Mouse (Mus musculus) heart, postnatal 0 days (tissue): Measurements from ENCODE around the gene Kansl3.

Experiments used
- CTCF ChIP-seq: IDR thresholded peaks from 2 replicates; pipeline ENCODE4 v1.5.1; 2016; ENCODE audit warnings: antibody characterized with exemption, control low read depth, low read depth
- EP300 ChIP-seq: IDR thresholded peaks from 2 replicates; pipeline ENCODE4 v1.6.1; 2016; ENCODE audit warnings: antibody characterized with exemption, low read depth

DNA sequence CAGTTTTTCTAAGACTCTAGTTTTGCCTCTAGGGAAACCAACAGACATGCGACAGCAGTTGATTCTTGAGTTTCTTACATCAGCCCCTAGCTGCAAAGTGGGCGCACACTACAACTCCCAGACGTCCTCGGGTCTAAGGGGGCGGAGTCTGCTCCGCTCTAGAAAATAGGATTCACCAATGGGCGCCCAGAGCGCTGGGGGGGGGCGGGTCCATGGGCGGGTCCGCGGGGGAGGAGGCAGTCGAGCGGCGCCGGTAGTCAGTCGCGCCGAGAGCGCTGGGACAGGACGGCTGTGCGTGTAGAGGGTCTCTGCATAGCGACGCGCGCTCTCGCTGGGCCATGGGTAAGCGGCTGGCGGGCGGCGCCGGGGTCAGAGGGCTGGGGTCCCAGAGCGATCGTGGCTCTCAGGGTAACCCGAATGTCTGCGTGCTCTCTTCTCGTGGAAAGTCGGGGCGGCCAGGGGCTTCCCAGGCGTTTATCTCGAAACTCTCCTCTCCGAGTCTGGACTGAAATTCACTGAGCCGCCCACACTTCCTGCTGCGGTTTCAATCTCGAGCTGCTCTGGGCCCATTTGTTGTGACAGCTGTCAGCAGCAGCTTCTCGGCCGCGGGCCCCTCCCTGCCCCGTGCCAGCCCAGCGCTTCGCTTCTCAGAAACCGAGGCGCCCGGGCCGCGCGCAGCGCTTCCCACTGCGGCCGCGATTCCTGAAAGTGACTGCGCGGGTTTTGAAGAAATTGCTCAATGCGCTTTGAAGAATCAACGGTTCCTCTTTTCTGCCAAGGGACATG, 61.3 kb downstream of the Kansl3 start, which contains the start of gene Arid5a:
- no peak for TF ChIP-seq CTCF
- no peak for TF ChIP-seq EP300
